Mouse (Mus musculus) G1E (cell line): ENCODE measurements around the gene Mtmr12. TPM values are rescaled to one million over a fixed set of nuclear protein-coding genes. Genes with fewer than 3 reads are reported as not detected.
"Not testable (repeated sequence)": the region's sequence is repeated elsewhere in the genome, so short reads cannot be mapped to it uniquely, and the experiment has no call there.

Experiments used
- ATAC-seq: 2 replicates; pipeline ENCODE4 v1.8.0; 2016; ENCODE audit warnings: mild to moderate bottlenecking; ENCODE audit not compliant: insufficient number of reproducible peaks, poor library complexity, low FRiP score, severe bottlenecking; ENCODE audit errors: extremely low read depth
- DNase-seq: peaks from one replicate; pipeline ENCODE4 v3.0.0; 2012; ENCODE audit warnings: low spot score
- H3K27me3 ChIP-seq: 2 replicates; pipeline ENCODE4 v1.6.1; 2012; ENCODE audit warnings: mild to moderate bottlenecking, low read length, inconsistent platforms; ENCODE audit not compliant: insufficient read depth
- H3K36me3 ChIP-seq: replicated peaks from 2 replicates; pipeline ENCODE3; 2012; ENCODE audit warnings: mild to moderate bottlenecking, inconsistent platforms
- H3K4me1 ChIP-seq: 2 replicates; pipeline ENCODE4 v1.6.1; 2012; ENCODE audit warnings: low read depth, low read length, inconsistent platforms, mixed read lengths; ENCODE audit not compliant: insufficient read depth
- H3K4me3 ChIP-seq: 2 replicates; pipeline ENCODE4 v1.5.1; 2012; ENCODE audit warnings: low read depth, mild to moderate bottlenecking, inconsistent platforms, low read length, moderate library complexity, mixed read lengths
- H3K9me3 ChIP-seq: replicated peaks from 2 replicates; pipeline ENCODE4 v1.6.1; 2012; ENCODE audit warnings: inconsistent platforms
- CTCF ChIP-seq: IDR thresholded peaks from 2 replicates; pipeline ENCODE4 v1.5.1; 2012; ENCODE audit warnings: low read depth, low read length, inconsistent platforms, mixed read lengths
- GATA1 ChIP-seq: IDR thresholded peaks from 2 replicates; pipeline ENCODE4 v1.6.1; 2012; ENCODE audit warnings: borderline replicate concordance, low read length, inconsistent platforms, mixed read lengths
- GATA2 ChIP-seq: IDR thresholded peaks from 2 replicates; pipeline ENCODE4 v1.6.1; 2012; ENCODE audit warnings: low read depth, low read length, inconsistent platforms, borderline replicate concordance
- POLR2AphosphoS5 ChIP-seq: IDR thresholded peaks from 2 replicates; pipeline ENCODE4 v1.6.1; 2012; ENCODE audit warnings: low read depth, low read length, inconsistent platforms; ENCODE audit not compliant: insufficient replicate concordance
- TAL1 ChIP-seq: conservative IDR thresholded peaks from 2 replicates; pipeline ENCODE4 v1.6.1; 2012; ENCODE audit warnings: low read depth, low read length, inconsistent platforms, mixed read lengths
- polyA plus RNA-seq: library from polyadenylated mRNA; stranded (reverse); fragments of >175 nt; gene quantifications from 2 replicates; pipeline ENCODE4 v1.2.3, GENCODE M21; 2012
- total RNA-seq, 2 experiments: library from RNA; stranded (forward) in 1 of 2; stranded (reverse) in 1 of 2; fragments of 200-1000 nt in 1 of 2; fragments of >200 nt in 1 of 2; fragmentation: Nextera tagmentation in 1 of 2; gene quantifications; 2 replicates each; pipeline ENCODE4 v1.2.3; 2014 to 2017

The Mtmr12 gene
- total and polyA plus RNA-seq, 3 experiments, result 7.9 to 29.0 (median 25.7) TPM

DNA sequence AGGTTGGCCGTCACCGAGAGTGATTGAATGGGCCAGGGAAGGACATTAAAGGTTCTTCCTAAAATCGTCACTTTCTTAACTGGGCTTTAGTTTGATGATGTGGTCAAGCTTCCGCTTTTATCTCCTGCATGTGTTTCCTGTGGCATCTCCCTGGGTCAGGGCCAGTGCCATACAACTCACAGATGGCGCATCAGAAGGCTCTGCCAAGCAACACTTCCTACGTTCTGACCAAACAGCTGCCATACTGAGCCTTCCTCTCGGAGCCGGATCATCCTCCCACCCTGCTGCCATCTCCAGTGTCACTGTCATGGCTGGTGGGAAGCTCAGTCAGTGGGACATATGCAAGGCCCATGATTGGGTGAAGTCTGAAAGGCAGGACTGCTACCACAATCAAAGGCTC is 6.7 kb downstream of the Mtmr12 start:
- Histone ChIP-seq H3K27me3 (no peaks in the 10 kb centered on the region), H3K4me1 (peaks cover 41% of the 10 kb centered on the region), H3K36me3 (peaks cover 82% of the 10 kb centered on the region), H3K4me3 (no peak overlapping the region), H3K9me3 (no peaks in the 10 kb centered on the region)
- TF ChIP-seq TAL1 (no peak), GATA2 (no peak), POLR2AphosphoS5 (no peak), GATA1 (no peak), CTCF (no peak)
- DNase-seq (no peak), ATAC-seq (no peak)

DNA sequence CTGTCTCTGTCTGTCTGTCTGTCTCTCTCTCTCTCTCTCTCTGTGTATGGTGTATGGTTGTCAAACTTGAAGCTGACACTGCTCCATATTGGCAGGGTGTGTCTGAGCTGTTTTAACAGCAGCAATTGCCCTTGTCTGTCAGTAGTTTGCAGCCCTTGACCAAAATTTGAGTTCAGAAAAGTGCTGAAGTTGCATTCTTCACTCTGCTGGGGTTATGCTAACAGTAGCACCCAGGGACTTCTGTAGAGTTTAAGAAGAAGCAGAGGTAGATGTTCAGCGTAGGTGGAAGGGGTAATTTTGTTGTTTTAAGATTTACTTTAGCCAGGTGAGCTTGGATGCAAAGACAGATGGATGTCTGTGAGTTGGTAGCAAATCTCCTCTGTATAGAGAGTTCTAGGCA is 7.4 kb downstream of the Mtmr12 start:
- Histone ChIP-seq H3K27me3 (no peaks in the 10 kb centered on the region), H3K9me3 (no peaks in the 10 kb centered on the region), H3K4me3 (no peak overlapping the region), H3K4me1 (peaks cover 40% of the 10 kb centered on the region), H3K36me3 (peaks cover 79% of the 10 kb centered on the region)
- ATAC-seq, result no peak
- no peak for DNase-seq
- no peak for TF ChIP-seq GATA2

DNA sequence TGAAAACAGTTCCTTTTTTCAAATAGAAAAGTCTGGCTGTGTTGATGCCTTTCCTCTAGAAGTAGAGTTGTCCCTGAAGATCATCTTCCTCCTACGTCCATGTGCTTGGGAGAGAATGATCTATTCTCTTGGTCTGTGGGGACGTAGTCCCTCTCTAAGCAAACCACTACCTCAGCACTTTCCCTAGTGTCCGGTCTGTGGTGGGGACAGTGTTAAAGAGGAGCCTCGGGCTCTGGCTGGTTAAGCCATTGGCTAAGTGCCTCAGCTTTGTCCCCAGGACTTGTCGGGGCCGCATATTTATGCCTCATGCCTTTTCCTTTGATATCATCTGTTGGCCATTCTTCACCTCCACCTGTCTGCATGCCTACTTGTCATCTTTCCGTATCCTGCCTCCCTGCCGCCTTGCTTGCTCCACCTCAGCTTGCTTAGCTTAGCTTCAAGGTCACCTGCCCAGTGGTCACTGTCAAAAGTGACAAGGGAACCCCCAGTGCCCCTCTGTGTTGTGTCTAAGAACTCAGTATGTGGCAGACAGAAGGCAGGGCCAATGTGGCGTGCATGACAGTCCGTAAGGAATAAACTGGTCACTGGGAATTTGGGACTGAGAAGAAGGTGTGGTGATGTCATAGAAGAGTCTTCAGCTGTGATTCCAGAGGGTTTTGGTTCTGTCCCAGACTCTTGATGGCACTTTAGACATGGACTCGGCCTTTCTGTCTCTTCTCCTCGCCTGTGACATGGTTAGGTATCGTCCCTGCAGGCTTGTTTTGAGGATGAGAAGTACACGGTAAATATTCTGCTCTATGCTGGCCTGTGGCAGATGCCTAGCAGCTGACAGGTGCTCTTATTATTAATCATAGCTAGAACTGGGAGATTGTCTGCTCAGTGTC is 9.9 kb downstream of the Mtmr12 start:
- peaks cover 47% of the 10 kb centered on the region for H3K4me1 ChIP-seq
- no peak overlapping the region for H3K4me3 ChIP-seq

DNA sequence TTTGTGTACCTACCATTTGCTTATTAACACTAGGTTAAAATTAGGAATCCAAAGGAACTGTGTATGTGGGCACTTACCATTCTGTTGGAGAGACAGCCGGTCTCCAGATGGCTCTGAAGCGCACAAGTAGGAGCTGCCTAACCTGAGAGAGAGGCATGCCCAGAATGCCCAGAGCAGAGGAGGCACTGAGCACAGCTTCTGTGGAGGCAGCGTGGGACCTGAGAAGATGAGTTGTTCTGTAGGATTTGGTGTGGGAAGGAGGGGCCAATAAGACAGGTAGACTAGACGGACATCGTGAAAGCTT is 10.5 kb downstream of the Mtmr12 start:
- peaks cover 68% of the 10 kb centered on the region for H3K36me3 ChIP-seq
- ATAC-seq (no peak), DNase-seq (no peak)
- TF ChIP-seq POLR2AphosphoS5 (no peak), CTCF (no peak), GATA1 (no peak), GATA2 (no peak), TAL1 (no peak)
- H3K9me3 ChIP-seq, result no peaks in the 10 kb centered on the region
- peaks cover 47% of the 10 kb centered on the region for H3K4me1 ChIP-seq
- H3K4me3 ChIP-seq, result no peak overlapping the region
- H3K27me3 ChIP-seq, result no peaks in the 10 kb centered on the region

More for the DNA sequence above, 9.9 kb downstream of the Mtmr12 start:
- DNase-seq (no peak), ATAC-seq (no peak)
- H3K9me3 ChIP-seq, result no peaks in the 10 kb centered on the region
- peaks cover 69% of the 10 kb centered on the region for H3K36me3 ChIP-seq
- TF ChIP-seq GATA2, result no peak
- TF ChIP-seq POLR2AphosphoS5, result no peak
- TF ChIP-seq GATA1, result no peak
- TF ChIP-seq TAL1, result no peak
- TF ChIP-seq CTCF, result no peak
- no peaks in the 10 kb centered on the region for H3K27me3 ChIP-seq

DNA sequence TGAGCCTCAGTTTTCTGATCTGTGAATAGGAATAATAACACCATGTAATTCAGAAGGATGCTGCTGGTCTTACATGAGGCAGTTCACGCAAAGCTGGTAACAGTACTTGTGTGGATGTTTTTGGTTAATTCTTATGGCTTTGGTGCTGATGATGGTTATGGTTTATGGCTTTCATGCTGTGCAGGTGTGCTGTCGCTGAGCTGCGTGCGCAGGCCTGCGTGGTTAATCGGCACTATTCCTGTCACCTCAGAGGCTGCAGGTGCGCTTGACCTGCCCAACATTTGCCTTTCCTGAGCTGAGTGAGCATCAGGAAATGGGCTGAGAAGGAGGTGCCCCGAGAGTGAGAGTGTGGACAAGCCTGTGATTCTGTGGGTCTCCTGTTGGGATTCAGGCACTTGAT is 11.3 kb downstream of the Mtmr12 start:
- Histone ChIP-seq H3K9me3 (no peaks in the 10 kb centered on the region), H3K4me1 (peaks cover 53% of the 10 kb centered on the region), H3K27me3 (no peaks in the 10 kb centered on the region), H3K36me3 (peaks cover 72% of the 10 kb centered on the region), H3K4me3 (no peak overlapping the region)
- DNase-seq, result no peak
- no peak for TF ChIP-seq GATA1
- TF ChIP-seq GATA2, result no peak
- no peak for TF ChIP-seq POLR2AphosphoS5
- TF ChIP-seq TAL1, result no peak
- TF ChIP-seq CTCF, result no peak
- ATAC-seq, result no peak

DNA sequence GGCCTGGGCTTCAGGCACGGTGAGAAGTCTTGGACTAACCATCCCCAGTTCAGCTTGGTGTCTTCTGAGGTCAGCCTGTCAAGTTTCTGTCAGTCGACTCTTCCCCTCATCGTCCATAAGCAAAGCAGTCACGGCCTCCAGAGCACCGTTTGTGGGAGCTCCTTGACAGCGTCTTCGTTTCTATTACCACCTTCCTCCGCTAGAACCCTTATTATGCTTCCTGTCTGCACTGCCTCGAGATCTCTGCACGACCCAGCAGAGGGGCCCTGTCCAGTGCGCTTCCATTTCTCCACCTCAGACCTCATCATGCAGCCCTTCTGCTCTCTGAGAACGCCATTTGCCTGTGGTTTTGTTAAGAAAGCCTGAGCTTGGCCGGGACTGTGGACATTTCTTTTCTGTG is 12.0 kb downstream of the Mtmr12 start:
- Histone ChIP-seq H3K36me3 (peaks cover 70% of the 10 kb centered on the region), H3K27me3 (no peaks in the 10 kb centered on the region), H3K9me3 (no peaks in the 10 kb centered on the region), H3K4me1 (peaks cover 52% of the 10 kb centered on the region), H3K4me3 (no peak overlapping the region)
- TF ChIP-seq POLR2AphosphoS5 (no peak), CTCF (no peak), TAL1 (no peak), GATA1 (no peak), GATA2 (no peak)
- ATAC-seq, result no peak
- no peak for DNase-seq

DNA sequence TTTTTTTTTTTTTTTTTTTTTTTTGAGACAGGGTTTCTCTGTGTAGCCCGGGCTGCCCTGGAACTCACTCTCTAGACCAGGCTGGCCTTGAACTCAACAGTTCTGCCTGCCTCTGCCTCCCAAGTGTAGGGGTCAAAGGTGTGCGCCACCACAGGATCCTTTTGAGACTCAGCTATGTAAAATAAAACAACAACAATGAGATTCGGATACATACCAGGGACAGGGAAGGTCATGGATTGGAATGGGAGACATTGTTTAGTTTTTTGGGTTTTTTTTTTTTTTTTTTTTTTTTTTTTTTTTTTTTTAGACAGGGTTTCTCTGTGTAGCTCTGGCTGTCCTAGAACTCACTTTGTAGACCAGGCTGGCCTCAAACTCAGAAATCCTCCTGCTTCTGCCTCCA is 12.5 kb downstream of the Mtmr12 start:
- Histone ChIP-seq H3K36me3 (peaks cover 70% of the 10 kb centered on the region), H3K4me1 (peaks cover 56% of the 10 kb centered on the region)
- not testable (repeated sequence) for DNase-seq, H3K9me3 ChIP-seq, H3K27me3 ChIP-seq, H3K4me3 ChIP-seq, ATAC-seq
